Mouse (Mus musculus) heart, embryonic 13.5 days (tissue): ENCODE data around the gene Alg9. TPM values are rescaled to one million over a fixed set of nuclear protein-coding genes. Genes with fewer than 3 reads are reported as not detected.

ENCODE experiments used
- ATAC-seq: fragments of 200-750 bp; cut with Nextera tagmentation; 2 replicates; pipeline ENCODE4 v1.8.0; 2017; ENCODE audit warnings: moderate TSS enrichment; ENCODE audit not compliant: insufficient number of reproducible peaks, low FRiP score, low TSS enrichment; ENCODE audit errors: extremely low read depth
- H3K27ac ChIP-seq: fragments of 300-500 bp; sonication (generic); replicated peaks from 2 replicates; pipeline ENCODE4 v1.5.1; 2015; ENCODE audit warnings: moderate library complexity, mild to moderate bottlenecking, inconsistent platforms
- H3K27me3 ChIP-seq: fragments of 300-500 bp; sonication (generic); replicated peaks from 2 replicates; pipeline ENCODE4 v1.6.1; 2015; ENCODE audit warnings: mild to moderate bottlenecking, inconsistent platforms
- H3K36me3 ChIP-seq: fragments of 300-500 bp; sonication (generic); 2 replicates; pipeline ENCODE4 v1.6.1; 2015; ENCODE audit warnings: mild to moderate bottlenecking, inconsistent platforms
- H3K4me1 ChIP-seq: fragments of 300-500 bp; sonication (generic); 2 replicates; pipeline ENCODE4 v1.6.1; 2015; ENCODE audit warnings: inconsistent platforms
- H3K4me2 ChIP-seq: fragments of 300-500 bp; sonication (generic); 2 replicates; pipeline ENCODE4 v1.6.1; 2015; ENCODE audit warnings: inconsistent platforms, mild to moderate bottlenecking, moderate library complexity
- H3K4me3 ChIP-seq: fragments of 300-500 bp; sonication (generic); 2 replicates; pipeline ENCODE4 v1.5.1; 2015; ENCODE audit warnings: moderate library complexity, mild to moderate bottlenecking, inconsistent platforms
- H3K9ac ChIP-seq: fragments of 300-500 bp; sonication (generic); 2 replicates; pipeline ENCODE4 v1.6.1; 2015; ENCODE audit warnings: inconsistent platforms, mild to moderate bottlenecking, moderate library complexity
- H3K9me3 ChIP-seq: fragments of 300-500 bp; sonication (generic); 2 replicates; pipeline ENCODE4 v1.6.1; 2016; ENCODE audit warnings: inconsistent platforms
- WGBS: fragments of 180-500 bp; shearing (Covaris S2); methylation state at CpG from one replicate; pipeline ENCODE4 v1.1.7; 2015; ENCODE audit warnings: mixed read lengths; 5-methylcytosine and 5-hydroxymethylcytosine counted together
- polyA plus RNA-seq: library from polyadenylated mRNA; unstranded; fragments of >200 nt; fragmentation: Nextera tagmentation; extraction: Ambion mirVana; gene quantifications from 2 replicates; pipeline ENCODE4 v1.2.1, GENCODE M21; 2015

Gene Alg9
- polyA plus RNA-seq, 1 experiment from 2014 or later: 27.3 TPM

- 74% methylated on average over 9 of the region's 9 CpGs for WGBS
- H3K27me3 ChIP-seq: no peaks in the 10 kb centered on the region
Measured at GRCm38 (mm10) chr9:50845547-50845946, 70.7 kb downstream of the Alg9 start.

GRCm38 (mm10) chr9:50847133-50847532 is 72.3 kb downstream of the Alg9 start:
- ATAC-seq: no peak
- H3K27me3 ChIP-seq: no peaks in the 10 kb centered on the region
- WGBS: 86% methylated on average over 6 of the region's 6 CpGs
- no peak overlapping the region for H3K4me2 ChIP-seq
- no peak overlapping the region for H3K4me3 ChIP-seq
- peaks cover 22% of the 10 kb centered on the region for H3K36me3 ChIP-seq
- H3K4me1 ChIP-seq: peaks cover 23% of the 10 kb centered on the region
- no peak overlapping the region for H3K9ac ChIP-seq
- H3K9me3 ChIP-seq: no peaks in the 10 kb centered on the region
- H3K27ac ChIP-seq: no peak overlapping the region

More at GRCm38 (mm10) chr9:50845547-50845946, 70.7 kb downstream of the Alg9 start:
- Histone ChIP-seq H3K4me3 (no peak overlapping the region), H3K9me3 (no peaks in the 10 kb centered on the region), H3K9ac (no peak overlapping the region), H3K4me1 (peaks cover 21% of the 10 kb centered on the region), H3K27ac (no peak overlapping the region), H3K36me3 (peaks cover 22% of the 10 kb centered on the region), H3K4me2 (no peak overlapping the region)
- no peak for ATAC-seq

GRCm38 (mm10) chr9:50847606-50848368 is 73.0 kb downstream of the Alg9 start:
- Histone ChIP-seq H3K4me1 (peaks cover 28% of the 10 kb centered on the region), H3K27ac (no peak overlapping the region), H3K4me3 (no peak overlapping the region), H3K9ac (no peak overlapping the region), H3K36me3 (peaks cover 20% of the 10 kb centered on the region), H3K27me3 (no peaks in the 10 kb centered on the region), H3K9me3 (no peaks in the 10 kb centered on the region), H3K4me2 (no peak overlapping the region)
- ATAC-seq: no peak
- 65% methylated on average over 12 of the region's 12 CpGs for WGBS

- Histone ChIP-seq H3K4me3 (no peak overlapping the region), H3K27ac (no peak overlapping the region), H3K36me3 (peaks cover 12% of the 10 kb centered on the region), H3K9me3 (no peaks in the 10 kb centered on the region), H3K9ac (no peak overlapping the region), H3K4me1 (peaks cover 37% of the 10 kb centered on the region), H3K4me2 (no peak overlapping the region), H3K27me3 (no peaks in the 10 kb centered on the region)
- WGBS: 63% methylated on average over 5 of the region's 5 CpGs
- no peak for ATAC-seq
Measured at GRCm38 (mm10) chr9:50848821-50849220, 74.0 kb downstream of the Alg9 start.

GRCm38 (mm10) chr9:50849249-50849648 is 74.4 kb downstream of the Alg9 start:
- Histone ChIP-seq H3K4me1 (peaks cover 41% of the 10 kb centered on the region), H3K9ac (no peak overlapping the region), H3K4me2 (0 out of 2 replicates have a peak overlapping the region, but pooled peaks have one; percentile 60), H3K36me3 (peaks cover 8% of the 10 kb centered on the region), H3K27me3 (no peaks in the 10 kb centered on the region), H3K9me3 (no peaks in the 10 kb centered on the region), H3K4me3 (no peak overlapping the region), H3K27ac (no peak overlapping the region)
- WGBS: 19% methylated on average over 8 of the region's 8 CpGs
- no peak for ATAC-seq

GRCm38 (mm10) chr9:50849755-50850154 is 74.9 kb downstream of the Alg9 start:
- H3K27ac ChIP-seq: no peak overlapping the region; the same call in 1 of the 2 replicates
- no peak overlapping the region for H3K4me3 ChIP-seq
- H3K9me3 ChIP-seq: no peaks in the 10 kb centered on the region
- H3K4me1 ChIP-seq: peaks cover 46% of the 10 kb centered on the region
- 50% methylated on average over 9 of the region's 9 CpGs for WGBS
- peak overlapping the region; percentile 66; the same call in 1 of the 2 replicates for H3K9ac ChIP-seq
- peak overlapping the region; percentile 60 for H3K4me2 ChIP-seq
- no peaks in the 10 kb centered on the region for H3K27me3 ChIP-seq
- H3K36me3 ChIP-seq: peaks cover 3% of the 10 kb centered on the region; the same call in 1 of the 2 replicates
- ATAC-seq: no peak

GRCm38 (mm10) chr9:50850271-50850670 is 75.5 kb downstream of the Alg9 start:
- Histone ChIP-seq H3K4me3 (peak overlapping the region; percentile 21; the same call in 1 of the 2 replicates), H3K4me2 (peak overlapping the region; percentile 60), H3K36me3 (no peaks in the 10 kb centered on the region), H3K27ac (0 out of 2 replicates have a peak overlapping the region, but pooled peaks have one; percentile 24), H3K27me3 (no peaks in the 10 kb centered on the region), H3K9me3 (no peaks in the 10 kb centered on the region), H3K4me1 (peaks cover 46% of the 10 kb centered on the region), H3K9ac (peak overlapping the region; percentile 66)
- no peak for ATAC-seq
- WGBS: 27% methylated on average over 11 of the region's 11 CpGs

- Histone ChIP-seq H3K4me1 (peaks cover 51% of the 10 kb centered on the region), H3K27ac (0 out of 2 replicates have a peak overlapping the region, but pooled peaks have one; percentile 24), H3K9me3 (no peaks in the 10 kb centered on the region), H3K27me3 (no peaks in the 10 kb centered on the region), H3K36me3 (no peaks in the 10 kb centered on the region), H3K4me3 (0 out of 2 replicates have a peak overlapping the region, but pooled peaks have one; percentile 21), H3K4me2 (peak overlapping the region; percentile 60), H3K9ac (peak overlapping the region; percentile 66)
- WGBS: 28% methylated on average over 8 of the region's 8 CpGs
- ATAC-seq: no peak
Measured at GRCm38 (mm10) chr9:50850713-50851112, 75.9 kb downstream of the Alg9 start.

- ATAC-seq: no peak
- Histone ChIP-seq H3K9ac (peak overlapping the region; percentile 68), H3K4me3 (peak overlapping the region; percentile 18)
Measured at GRCm38 (mm10) chr9:50852634-50853349, 78.0 kb downstream of the Alg9 start.

GRCm38 (mm10) chr9:50854376-50854775 is 79.6 kb downstream of the Alg9 start:
- H3K36me3 ChIP-seq: peaks cover 8% of the 10 kb centered on the region
- no peak overlapping the region; the same call in 1 of the 2 replicates for H3K27ac ChIP-seq
- peaks cover 61% of the 10 kb centered on the region for H3K4me1 ChIP-seq
- no peaks in the 10 kb centered on the region for H3K27me3 ChIP-seq
- H3K4me2 ChIP-seq: no peak overlapping the region
- 68% methylated on average over 8 of the region's 8 CpGs for WGBS
- no peaks in the 10 kb centered on the region for H3K9me3 ChIP-seq
- no peak overlapping the region for H3K4me3 ChIP-seq
- H3K9ac ChIP-seq: no peak overlapping the region
- no peak for ATAC-seq

More at GRCm38 (mm10) chr9:50852634-50853349, 78.0 kb downstream of the Alg9 start:
- Histone ChIP-seq H3K9me3 (no peaks in the 10 kb centered on the region), H3K27ac (peak overlapping the region; percentile 6; the same call in 1 of the 2 replicates), H3K4me1 (peaks cover 57% of the 10 kb centered on the region), H3K4me2 (peak overlapping the region; percentile 56), H3K36me3 (no peaks in the 10 kb centered on the region), H3K27me3 (no peaks in the 10 kb centered on the region)
- 47% methylated on average over 17 of the region's 17 CpGs for WGBS

GRCm38 (mm10) chr9:50855133-50855766 is 80.4 kb downstream of the Alg9 start:
- peaks cover 16% of the 10 kb centered on the region for H3K36me3 ChIP-seq
- no peak overlapping the region for H3K27ac ChIP-seq
- WGBS: 71% methylated on average over 5 of the region's 5 CpGs
- H3K9ac ChIP-seq: no peak overlapping the region
- H3K4me2 ChIP-seq: no peak overlapping the region
- ATAC-seq: no peak
- H3K27me3 ChIP-seq: no peaks in the 10 kb centered on the region
- no peak overlapping the region for H3K4me3 ChIP-seq
- H3K9me3 ChIP-seq: no peaks in the 10 kb centered on the region
- H3K4me1 ChIP-seq: peaks cover 53% of the 10 kb centered on the region
